Mouse (Mus musculus): Measurements from ENCODE around the gene Dstn. TPM values are rescaled to one million over a fixed set of nuclear protein-coding genes. Genes with fewer than 3 reads are reported as not detected.

Gene Dstn
- 875 and 1,137 TPM in 2 replicates for polyA plus RNA-seq (2011; ENCODE audit: insufficient read length, low read depth, missing spikeins)

DNA sequence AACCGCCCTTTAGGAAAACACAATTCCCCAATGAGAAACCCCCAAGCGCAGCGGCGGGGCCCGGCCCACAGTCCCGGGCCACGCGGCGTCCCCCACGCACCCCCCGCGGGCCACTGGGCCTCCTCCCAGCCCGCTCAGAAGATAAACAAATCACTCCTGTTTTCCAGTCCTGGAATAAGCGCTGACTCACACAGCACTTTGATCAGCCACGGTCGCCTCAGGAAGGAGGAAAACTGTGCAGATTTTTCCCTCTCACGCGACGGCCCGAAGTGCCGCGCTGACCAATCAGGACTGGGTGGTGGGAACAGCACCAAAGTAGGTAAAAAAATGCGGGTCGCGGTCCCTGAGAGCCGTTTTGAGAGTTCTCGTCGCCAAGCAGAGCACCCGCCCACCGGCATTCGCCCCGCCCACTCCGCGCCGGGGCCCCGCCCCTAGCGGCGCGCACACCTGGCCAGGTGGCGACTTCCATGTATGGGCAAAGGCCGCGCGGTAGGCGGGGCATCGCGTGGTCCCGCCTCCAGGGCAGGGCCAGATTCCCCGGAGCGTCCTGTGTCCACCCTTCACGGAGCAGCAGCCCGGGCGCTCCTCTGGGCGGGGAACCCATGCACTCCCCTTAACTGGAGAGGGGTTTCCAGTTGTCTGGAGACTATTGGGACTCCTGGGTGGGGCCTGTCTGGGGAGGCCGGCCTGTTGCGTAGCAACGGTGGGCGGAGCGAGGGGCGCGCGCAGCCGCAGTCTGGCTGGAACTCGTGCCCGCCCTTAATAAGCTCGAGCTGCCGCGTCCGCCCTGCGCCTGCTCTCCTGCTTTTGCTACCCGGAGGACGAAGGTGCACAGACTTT lies at the start of gene Dstn:
Dstn (plus strand) TSS at position 561 of the 840 bp plus-strand sequence.
- TF ChIP-seq CTCF (IDR thresholded peaks at IDR 0.05; ENCODE audit: borderline replicate concordance, insufficient read depth, low read length) = no peak
- TF ChIP-seq POLR2A (IDR thresholded peaks at IDR 0.05; ENCODE audit: low read depth, low read length) = peak; percentile 100
- Histone ChIP-seq H3K4me3 (ENCODE audit: insufficient read depth, low read length) (peak within 1 kb of the TSS; percentile 93), H3K27ac (ENCODE audit: insufficient read depth, low read length) (peak within 1 kb of the TSS; percentile 95), H3K4me1 (ENCODE audit: control insufficient read depth, insufficient read depth, low read length) (no peaks in the 10 kb centered on the region)

DNA sequence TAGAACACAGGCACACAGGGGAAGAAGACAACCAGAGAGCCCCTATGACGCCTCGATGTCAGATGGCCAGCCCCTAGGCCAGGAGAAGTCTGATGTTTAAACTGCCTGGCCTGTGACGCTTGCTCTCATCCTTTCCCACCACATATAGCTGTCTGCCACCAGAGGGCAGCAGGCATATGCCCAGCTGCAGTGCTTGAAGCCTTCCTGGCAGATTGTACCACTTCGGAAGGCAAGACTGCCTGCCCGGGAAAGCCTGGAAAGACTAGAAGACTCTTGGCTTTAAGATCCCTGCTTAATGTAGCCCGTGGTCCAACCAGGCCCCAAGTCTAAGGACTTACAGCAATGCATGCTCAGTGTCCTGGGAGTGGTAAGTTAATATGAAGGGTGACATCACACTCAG lies 47.8 kb upstream of the Dstn start:
- Histone ChIP-seq H3K4me3 (ENCODE audit: insufficient read depth, low read length) (no peak overlapping the region), H3K4me1 (ENCODE audit: control insufficient read depth, insufficient read depth, low read length) (0 out of 2 replicates have a peak, but pooled peaks cover 3% of the 10 kb centered on the region), H3K27ac (ENCODE audit: insufficient read depth, low read length) (no peak overlapping the region)
- TF ChIP-seq CTCF (IDR thresholded peaks at IDR 0.05; ENCODE audit: borderline replicate concordance, insufficient read depth, low read length) (peak; percentile 96), POLR2A (IDR thresholded peaks at IDR 0.05; ENCODE audit: low read depth, low read length) (no peak)

DNA sequence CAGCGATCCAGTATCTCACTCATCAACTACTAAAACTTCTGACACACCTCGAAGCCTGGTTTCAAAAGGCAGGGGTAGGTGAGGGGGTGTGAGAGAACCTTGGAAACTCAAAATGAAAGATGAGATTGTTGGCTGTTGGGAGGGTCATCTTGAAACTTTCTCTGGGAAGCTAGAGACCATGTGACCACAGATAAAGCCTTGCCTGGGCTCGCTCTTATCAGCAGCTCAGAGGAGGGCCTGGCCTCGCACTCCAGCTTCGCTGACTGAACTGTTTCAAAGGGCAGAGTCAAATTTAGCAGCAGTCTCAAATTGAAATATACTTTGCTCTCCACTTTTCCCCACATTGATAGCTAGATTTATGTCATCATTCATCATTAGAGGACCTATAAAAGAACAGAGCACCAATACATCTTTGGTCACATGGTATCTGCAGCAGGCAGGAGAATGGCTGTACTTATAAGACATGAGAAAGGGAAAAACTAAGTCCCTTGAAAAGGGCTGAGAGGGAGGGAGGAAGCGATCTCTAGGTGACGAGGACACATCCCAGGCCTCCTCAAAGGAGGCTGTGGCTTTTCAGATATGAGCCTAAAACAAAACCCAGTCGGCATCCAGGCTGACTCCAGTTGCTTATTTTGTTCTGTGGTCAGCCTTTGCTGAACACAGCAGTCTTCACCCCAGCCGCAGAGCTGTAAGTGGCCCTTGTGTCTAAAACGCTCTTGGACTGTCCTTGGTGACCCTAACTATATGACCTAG lies 44.0 kb upstream of the Dstn start:
- 0 out of 2 replicates have a peak, but pooled peaks cover 3% of the 10 kb centered on the region for H3K4me1 ChIP-seq (ENCODE audit: control insufficient read depth, insufficient read depth, low read length)
- no peak overlapping the region for H3K4me3 ChIP-seq (ENCODE audit: insufficient read depth, low read length)
- no peak overlapping the region for H3K27ac ChIP-seq (ENCODE audit: insufficient read depth, low read length)
- no peak for TF ChIP-seq POLR2A (IDR thresholded peaks at IDR 0.05; ENCODE audit: low read depth, low read length)
- TF ChIP-seq CTCF (IDR thresholded peaks at IDR 0.05; ENCODE audit: borderline replicate concordance, insufficient read depth, low read length) = no peak

DNA sequence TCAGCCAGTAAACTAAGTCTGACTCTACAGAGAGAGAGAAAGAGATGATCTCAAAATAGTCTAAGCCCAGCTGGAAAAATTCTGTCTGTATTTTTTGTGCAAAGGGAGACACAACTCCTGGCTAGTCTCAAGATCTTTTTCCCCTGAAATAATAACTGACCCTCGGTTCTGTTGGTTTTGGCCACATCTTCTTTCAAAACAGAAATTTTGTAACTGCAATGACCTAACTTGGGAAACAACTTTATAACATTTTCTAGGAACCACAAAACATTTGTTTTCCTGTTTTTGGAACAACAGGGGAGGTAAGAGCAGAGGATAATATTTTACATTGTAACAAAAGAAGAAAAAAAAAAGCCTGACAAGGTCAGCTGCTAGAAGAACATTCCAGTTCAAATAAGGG lies 39.1 kb upstream of the Dstn start:
- peak overlapping the region; percentile 42 for H3K27ac ChIP-seq (ENCODE audit: insufficient read depth, low read length)
- no peak overlapping the region for H3K4me3 ChIP-seq (ENCODE audit: insufficient read depth, low read length)
- TF ChIP-seq CTCF (IDR thresholded peaks at IDR 0.05; ENCODE audit: borderline replicate concordance, insufficient read depth, low read length) (no peak), POLR2A (IDR thresholded peaks at IDR 0.05; ENCODE audit: low read depth, low read length) (no peak)
- peaks cover 3% of the 10 kb centered on the region for H3K4me1 ChIP-seq (ENCODE audit: control insufficient read depth, insufficient read depth, low read length)

DNA sequence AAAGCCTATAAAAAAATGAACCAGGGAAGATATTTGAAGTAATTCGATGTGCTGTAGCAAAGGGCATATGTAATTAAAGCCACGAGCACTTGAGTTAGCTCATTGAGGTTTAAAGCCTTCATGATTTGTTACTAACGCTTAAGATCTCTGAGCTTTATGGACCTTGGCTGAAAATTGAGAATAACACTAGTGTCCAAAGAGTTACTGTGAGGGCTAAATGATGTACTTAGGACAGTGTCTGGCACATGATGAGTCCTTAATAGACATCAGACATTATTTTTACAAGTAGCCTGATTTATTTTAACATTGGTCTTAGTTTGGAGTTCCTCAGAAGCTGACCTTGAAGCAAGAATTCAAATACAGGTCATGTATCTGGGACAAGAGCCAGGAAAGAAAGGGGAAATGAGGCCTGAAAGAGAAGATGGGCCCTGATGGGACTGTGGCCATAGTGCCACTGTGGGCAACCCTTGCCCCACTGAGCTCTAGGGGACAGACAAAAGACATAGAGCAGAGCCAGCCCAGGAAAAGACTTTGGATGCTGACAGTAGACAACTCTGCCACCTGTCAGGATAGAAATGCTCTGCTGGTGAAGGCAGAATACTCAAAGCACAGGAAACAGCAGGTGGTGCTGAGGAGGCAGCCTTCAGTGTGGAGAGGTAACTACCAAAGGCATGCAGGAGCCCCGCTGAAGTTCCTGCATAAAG lies 38.0 kb upstream of the Dstn start:
- TF ChIP-seq POLR2A (IDR thresholded peaks at IDR 0.05; ENCODE audit: low read depth, low read length) (no peak), CTCF (IDR thresholded peaks at IDR 0.05; ENCODE audit: borderline replicate concordance, insufficient read depth, low read length) (no peak)
- H3K27ac ChIP-seq (ENCODE audit: insufficient read depth, low read length) = no peak overlapping the region
- H3K4me1 ChIP-seq (ENCODE audit: control insufficient read depth, insufficient read depth, low read length) = peaks cover 3% of the 10 kb centered on the region
- H3K4me3 ChIP-seq (ENCODE audit: insufficient read depth, low read length) = no peak overlapping the region

DNA sequence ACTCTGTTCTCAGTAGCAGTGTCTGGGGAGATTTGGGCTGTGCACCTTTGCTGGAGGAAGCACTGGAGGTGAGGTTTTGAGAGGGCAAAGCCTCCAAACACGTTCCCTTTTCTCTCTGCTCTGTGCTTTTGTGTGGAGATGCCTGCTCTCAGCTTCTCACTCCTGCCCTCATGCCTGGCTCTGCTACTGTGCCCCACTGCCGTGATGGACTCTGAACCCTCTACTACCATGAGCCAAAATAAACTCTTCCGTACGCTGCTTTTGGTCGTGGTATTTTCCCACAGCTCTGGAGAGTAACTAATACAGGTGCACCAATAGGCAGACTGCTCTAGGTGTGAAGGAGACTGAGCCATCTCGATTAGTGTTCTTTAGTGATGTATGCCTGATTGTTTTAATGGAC lies 35.8 kb upstream of the Dstn start:
- TF ChIP-seq POLR2A (IDR thresholded peaks at IDR 0.05; ENCODE audit: low read depth, low read length) (no peak), CTCF (IDR thresholded peaks at IDR 0.05; ENCODE audit: borderline replicate concordance, insufficient read depth, low read length) (no peak)
- Histone ChIP-seq H3K4me1 (ENCODE audit: control insufficient read depth, insufficient read depth, low read length) (peaks cover 3% of the 10 kb centered on the region), H3K27ac (ENCODE audit: insufficient read depth, low read length) (no peak overlapping the region)

DNA sequence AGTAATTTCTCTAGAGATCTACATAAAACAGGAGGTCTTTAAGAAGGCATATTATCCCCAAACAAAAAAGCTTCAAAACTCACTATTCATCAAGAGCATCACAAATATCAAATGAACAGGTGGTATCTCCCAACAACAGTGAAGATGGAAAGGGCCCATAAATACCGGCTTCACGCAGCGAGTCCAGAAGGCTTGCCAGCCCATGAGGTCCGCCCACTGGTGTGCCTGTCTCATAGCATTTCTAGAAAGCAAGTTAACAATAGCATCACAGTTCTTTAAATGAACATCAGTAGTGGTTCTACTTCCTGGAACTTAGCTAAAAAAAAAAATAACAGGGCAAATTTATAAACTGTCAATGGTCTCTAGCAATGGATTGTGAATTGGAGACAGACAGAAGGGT lies 33.1 kb upstream of the Dstn start:
- Histone ChIP-seq H3K27ac (ENCODE audit: insufficient read depth, low read length) (no peak overlapping the region), H3K4me3 (ENCODE audit: insufficient read depth, low read length) (no peak overlapping the region), H3K4me1 (ENCODE audit: control insufficient read depth, insufficient read depth, low read length) (no peaks in the 10 kb centered on the region)
- TF ChIP-seq CTCF (IDR thresholded peaks at IDR 0.05; ENCODE audit: borderline replicate concordance, insufficient read depth, low read length) (no peak), POLR2A (IDR thresholded peaks at IDR 0.05; ENCODE audit: low read depth, low read length) (no peak)

More for the DNA sequence above, 35.8 kb upstream of the Dstn start:
- no peak overlapping the region for H3K4me3 ChIP-seq (ENCODE audit: insufficient read depth, low read length)

DNA sequence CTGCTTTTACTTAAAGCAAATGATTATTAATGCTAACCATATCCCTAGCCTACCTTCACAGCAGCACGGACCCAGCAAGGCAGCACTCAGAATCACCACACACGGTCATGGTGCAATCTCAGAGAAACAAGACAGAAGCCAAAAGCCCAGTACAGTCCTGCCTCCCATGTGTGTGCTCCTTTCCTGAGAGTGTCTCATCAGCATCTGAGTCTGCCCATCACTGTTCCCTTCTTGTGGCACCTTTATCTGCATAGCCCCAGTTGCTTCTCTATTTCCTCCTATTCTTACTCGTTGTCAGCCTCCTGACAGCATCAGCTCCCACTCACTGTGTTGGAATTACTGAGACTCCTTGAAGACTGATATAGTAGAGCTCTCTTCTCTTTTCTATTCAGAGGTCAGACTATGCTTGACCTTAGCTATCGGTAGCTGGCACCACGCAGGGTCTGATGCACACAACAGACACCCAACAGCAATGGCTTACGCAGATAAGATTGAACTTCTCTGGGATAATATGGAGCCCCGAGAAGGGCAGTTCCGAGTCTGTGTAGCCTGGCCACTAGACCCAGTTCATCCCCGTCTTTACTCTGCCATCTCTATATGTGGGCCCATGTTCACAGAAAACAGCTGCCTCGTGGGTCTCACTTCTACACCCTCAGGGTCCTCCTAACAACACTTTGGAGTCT lies 32.4 kb upstream of the Dstn start:
- Histone ChIP-seq H3K27ac (ENCODE audit: insufficient read depth, low read length) (no peak overlapping the region), H3K4me3 (ENCODE audit: insufficient read depth, low read length) (no peak overlapping the region), H3K4me1 (ENCODE audit: control insufficient read depth, insufficient read depth, low read length) (no peaks in the 10 kb centered on the region)
- TF ChIP-seq POLR2A (IDR thresholded peaks at IDR 0.05; ENCODE audit: low read depth, low read length) = no peak
- TF ChIP-seq CTCF (IDR thresholded peaks at IDR 0.05; ENCODE audit: borderline replicate concordance, insufficient read depth, low read length) = no peak
